Mouse (Mus musculus) layer of hippocampus, postnatal 25 days (tissue): ENCODE data around the gene Gm28035. TPM values are rescaled to one million over a fixed set of nuclear protein-coding genes. Genes with fewer than 3 reads are reported as not detected.

ENCODE experiments used
- DNase-seq, 2 experiments: peaks; one replicate each; pipeline ENCODE4 v3.0.0; 2022; ENCODE audit warnings: mixed read lengths in 2 of 2, low spot score in 1 of 2; ENCODE audit errors: extremely low spot score in 1 of 2
- total RNA-seq, 2 experiments: library from RNA; stranded (reverse); gene quantifications; 2 replicates each; pipeline ENCODE4 v1.2.3; 2021

Gm28035 gene
- total RNA-seq, 2 experiments from 2014 or later: 6.1 to 7.4 TPM

- DNase-seq: no peak
These were observed 20.8 kb downstream of the Gm28035 start for GRCm38 (mm10) chr2:30261064-30261736.

GRCm38 (mm10) chr2:30261921-30262839 lies 21.8 kb downstream of the Gm28035 start:
- no peak for DNase-seq

GRCm38 (mm10) chr2:30262840-30263441 lies 22.6 kb downstream of the Gm28035 start:
- DNase-seq: peak in 1 of 2 experiments; percentile 61

- DNase-seq: no peak
These were observed 23.4 kb downstream of the Gm28035 start for GRCm38 (mm10) chr2:30263811-30264210.

- DNase-seq: no peak
These were observed 24.5 kb downstream of the Gm28035 start for GRCm38 (mm10) chr2:30264671-30265519.

- peak in 1 of 2 experiments; percentile 26 for DNase-seq
These were observed 25.4 kb downstream of the Gm28035 start, which contains the start of gene Phyhd1 for GRCm38 (mm10) chr2:30265767-30266253. Gene Phyhd1, plus strand, starts transcription at chr2:30266203.

GRCm38 (mm10) chr2:30266392-30266941 lies 26.1 kb downstream of the Gm28035 start:
- DNase-seq: no peak

- DNase-seq: no peak
These were observed 27.1 kb downstream of the Gm28035 start for GRCm38 (mm10) chr2:30267466-30267865.

- no peak for DNase-seq
These were observed 28.0 kb downstream of the Gm28035 start for GRCm38 (mm10) chr2:30268371-30268770.

GRCm38 (mm10) chr2:30269241-30269990 lies 29.0 kb downstream of the Gm28035 start:
- DNase-seq: no peak

- peak in 1 of 2 experiments; percentile 42 for DNase-seq
These were observed 29.8 kb downstream of the Gm28035 start for GRCm38 (mm10) chr2:30270134-30270533.

GRCm38 (mm10) chr2:30280743-30281142 lies 40.4 kb downstream of the Gm28035 start, which contains the start of gene Gm28038:
Gene Gm28038, plus strand, starts transcription at chr2:30281043.
- no peak for DNase-seq

GRCm38 (mm10) chr2:30281651-30282050 lies 41.3 kb downstream of the Gm28035 start:
- DNase-seq: no peak

GRCm38 (mm10) chr2:30283193-30283592 lies 42.8 kb downstream of the Gm28035 start:
- no peak for DNase-seq

- no peak for DNase-seq
These were observed 44.6 kb downstream of the Gm28035 start for GRCm38 (mm10) chr2:30285004-30285403.

GRCm38 (mm10) chr2:30285416-30286181 lies 45.2 kb downstream of the Gm28035 start:
- no peak for DNase-seq

- DNase-seq: peak; percentile 96
These were observed 46.0 kb downstream of the Gm28035 start, which contains the start of the genes Dolk and Nup188 for GRCm38 (mm10) chr2:30286192-30287026. Gene Dolk, minus strand, starts transcription at chr2:30286334. Gene Nup188, plus strand, starts transcription at chr2:30286397.
